Mouse (Mus musculus) stomach, postnatal 0 days (tissue): ENCODE measurements around the gene Fut8.

Experiments
- CTCF ChIP-seq: IDR thresholded peaks from 2 replicates; pipeline ENCODE4 v1.5.1; 2016; ENCODE audit warnings: antibody characterized with exemption, low read depth, mild to moderate bottlenecking, moderate library complexity
- EP300 ChIP-seq: optimal IDR thresholded peaks from 2 replicates; pipeline ENCODE3; 2016; ENCODE audit warnings: antibody characterized with exemption

GRCm38 (mm10) chr12:77429381-77429780 is 191.5 kb downstream of the Fut8 start:
- no peak for TF ChIP-seq CTCF
- TF ChIP-seq EP300, result no peak
